Mouse (Mus musculus): ENCODE results near the gene Prkra.

DNA sequence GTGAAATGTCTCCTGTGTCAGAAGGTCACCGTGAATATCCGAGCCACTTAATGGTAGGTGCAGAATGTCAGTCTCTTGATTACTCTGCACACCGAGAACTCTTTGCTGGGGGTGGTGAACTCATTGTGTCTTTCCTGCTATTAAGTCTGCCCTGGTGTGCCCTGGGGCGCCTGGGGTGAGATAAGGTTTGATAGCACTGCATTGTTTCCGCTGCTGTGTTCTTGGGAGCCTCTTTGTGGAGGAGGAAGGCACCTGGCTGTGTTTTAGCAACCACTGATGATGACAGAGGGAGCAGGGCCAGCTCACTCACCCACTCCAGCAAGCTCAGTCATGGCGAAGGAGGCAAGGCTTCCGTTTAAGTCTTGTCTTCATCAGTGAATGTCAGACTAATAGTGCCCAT is 40.3 kb upstream of the Prkra start:
- TF ChIP-seq POLR2A (IDR thresholded peaks at IDR 0.05; ENCODE audit: borderline replicate concordance, extremely low read depth, low read depth, low read length) (no peak), CTCF (IDR thresholded peaks at IDR 0.05; ENCODE audit: insufficient read depth, low read length) (no peak)

Measured in lung, adult 2 months (tissue).